Mouse (Mus musculus) G1E (cell line): Measurements from ENCODE around the gene Ntm. TPM values are rescaled to one million over a fixed set of nuclear protein-coding genes. Genes with fewer than 3 reads are reported as not detected.

ENCODE experiments used
- ATAC-seq: 2 replicates; pipeline ENCODE4 v1.8.0; 2016; ENCODE audit warnings: mild to moderate bottlenecking; ENCODE audit not compliant: insufficient number of reproducible peaks, poor library complexity, low FRiP score, severe bottlenecking; ENCODE audit errors: extremely low read depth
- DNase-seq: peaks from one replicate; pipeline ENCODE4 v3.0.0; 2012; ENCODE audit warnings: low spot score
- H3K27me3 ChIP-seq: 2 replicates; pipeline ENCODE4 v1.6.1; 2012; ENCODE audit warnings: mild to moderate bottlenecking, low read length, inconsistent platforms; ENCODE audit not compliant: insufficient read depth
- H3K36me3 ChIP-seq: replicated peaks from 2 replicates; pipeline ENCODE3; 2012; ENCODE audit warnings: mild to moderate bottlenecking, inconsistent platforms
- H3K4me1 ChIP-seq: 2 replicates; pipeline ENCODE4 v1.6.1; 2012; ENCODE audit warnings: low read depth, low read length, inconsistent platforms, mixed read lengths; ENCODE audit not compliant: insufficient read depth
- H3K4me3 ChIP-seq: 2 replicates; pipeline ENCODE4 v1.5.1; 2012; ENCODE audit warnings: low read depth, mild to moderate bottlenecking, inconsistent platforms, low read length, moderate library complexity, mixed read lengths
- H3K9me3 ChIP-seq: replicated peaks from 2 replicates; pipeline ENCODE4 v1.6.1; 2012; ENCODE audit warnings: inconsistent platforms
- CTCF ChIP-seq: IDR thresholded peaks from 2 replicates; pipeline ENCODE4 v1.5.1; 2012; ENCODE audit warnings: low read depth, low read length, inconsistent platforms, mixed read lengths
- GATA1 ChIP-seq: IDR thresholded peaks from 2 replicates; pipeline ENCODE4 v1.6.1; 2012; ENCODE audit warnings: borderline replicate concordance, low read length, inconsistent platforms, mixed read lengths
- GATA2 ChIP-seq: IDR thresholded peaks from 2 replicates; pipeline ENCODE4 v1.6.1; 2012; ENCODE audit warnings: low read depth, low read length, inconsistent platforms, borderline replicate concordance
- POLR2AphosphoS5 ChIP-seq: IDR thresholded peaks from 2 replicates; pipeline ENCODE4 v1.6.1; 2012; ENCODE audit warnings: low read depth, low read length, inconsistent platforms; ENCODE audit not compliant: insufficient replicate concordance
- TAL1 ChIP-seq: conservative IDR thresholded peaks from 2 replicates; pipeline ENCODE4 v1.6.1; 2012; ENCODE audit warnings: low read depth, low read length, inconsistent platforms, mixed read lengths
- polyA plus RNA-seq: library from polyadenylated mRNA; stranded (reverse); fragments of >175 nt; gene quantifications from 2 replicates; pipeline ENCODE4 v1.2.3, GENCODE M21; 2012
- total RNA-seq, 2 experiments: library from RNA; stranded (forward) in 1 of 2; stranded (reverse) in 1 of 2; fragments of 200-1000 nt in 1 of 2; fragments of >200 nt in 1 of 2; fragmentation: Nextera tagmentation in 1 of 2; gene quantifications; 2 replicates each; pipeline ENCODE4 v1.2.3; 2014 to 2017

Ntm gene
- total and polyA plus RNA-seq, 3 experiments: 0.11 TPM; not detected in 2

- no peak overlapping the region for H3K4me3 ChIP-seq
- TF ChIP-seq GATA1 (no peak), POLR2AphosphoS5 (no peak), TAL1 (no peak), GATA2 (no peak), CTCF (no peak)
- H3K9me3 ChIP-seq: no peaks in the 10 kb centered on the region
- no peaks in the 10 kb centered on the region for H3K36me3 ChIP-seq
- no peak for ATAC-seq
- DNase-seq: no peak
- no peaks in the 10 kb centered on the region for H3K27me3 ChIP-seq
- no peaks in the 10 kb centered on the region for H3K4me1 ChIP-seq
Measured at GRCm38 (mm10) chr9:29123828-29124227, 839.1 kb downstream of the Ntm start.

GRCm38 (mm10) chr9:29117561-29118112, 845.3 kb downstream of the Ntm start:
- no peak for ATAC-seq
- TF ChIP-seq CTCF: no peak
- no peak for TF ChIP-seq GATA2
- TF ChIP-seq TAL1: no peak
- TF ChIP-seq POLR2AphosphoS5: no peak
- TF ChIP-seq GATA1: no peak
- no peaks in the 10 kb centered on the region for H3K27me3 ChIP-seq
- peaks cover 2% of the 10 kb centered on the region; the same call in 1 of the 2 replicates for H3K9me3 ChIP-seq
- H3K36me3 ChIP-seq: no peaks in the 10 kb centered on the region
- H3K4me3 ChIP-seq: no peak overlapping the region
- H3K4me1 ChIP-seq: no peaks in the 10 kb centered on the region
- no peak for DNase-seq

- ATAC-seq: no peak
- H3K9me3 ChIP-seq: peaks cover 2% of the 10 kb centered on the region; the same call in 1 of the 2 replicates
- H3K27me3 ChIP-seq: no peaks in the 10 kb centered on the region
- DNase-seq: no peak
- no peak overlapping the region for H3K4me3 ChIP-seq
- no peak for TF ChIP-seq GATA2
- no peak for TF ChIP-seq POLR2AphosphoS5
- no peaks in the 10 kb centered on the region for H3K4me1 ChIP-seq
- no peaks in the 10 kb centered on the region for H3K36me3 ChIP-seq
Measured at GRCm38 (mm10) chr9:29115337-29115736, 847.6 kb downstream of the Ntm start.

- Histone ChIP-seq H3K4me3 (no peak overlapping the region), H3K36me3 (no peaks in the 10 kb centered on the region), H3K9me3 (peaks cover 6% of the 10 kb centered on the region), H3K4me1 (no peaks in the 10 kb centered on the region), H3K27me3 (no peaks in the 10 kb centered on the region)
- ATAC-seq (no peak), DNase-seq (no peak)
- TF ChIP-seq GATA2 (no peak), CTCF (no peak), TAL1 (no peak), GATA1 (no peak), POLR2AphosphoS5 (no peak)
Measured at GRCm38 (mm10) chr9:29106771-29107170, 856.2 kb downstream of the Ntm start.

GRCm38 (mm10) chr9:29104442-29104841, 858.5 kb downstream of the Ntm start:
- DNase-seq (no peak), ATAC-seq (no peak)
- no peaks in the 10 kb centered on the region for H3K27me3 ChIP-seq
- H3K36me3 ChIP-seq: no peaks in the 10 kb centered on the region
- no peak overlapping the region for H3K4me3 ChIP-seq
- no peak for TF ChIP-seq TAL1
- peaks cover 7% of the 10 kb centered on the region for H3K9me3 ChIP-seq
- H3K4me1 ChIP-seq: no peaks in the 10 kb centered on the region

GRCm38 (mm10) chr9:29103993-29104392, 858.9 kb downstream of the Ntm start:
- H3K27me3 ChIP-seq: no peaks in the 10 kb centered on the region
- peaks cover 7% of the 10 kb centered on the region for H3K9me3 ChIP-seq
- H3K4me3 ChIP-seq: no peak overlapping the region
- ATAC-seq (no peak), DNase-seq (no peak)
- no peaks in the 10 kb centered on the region for H3K4me1 ChIP-seq
- no peaks in the 10 kb centered on the region for H3K36me3 ChIP-seq
- TF ChIP-seq GATA1: no peak
- TF ChIP-seq CTCF: no peak
- TF ChIP-seq TAL1: no peak
- no peak for TF ChIP-seq POLR2AphosphoS5
- TF ChIP-seq GATA2: no peak

GRCm38 (mm10) chr9:29100624-29101023, 862.3 kb downstream of the Ntm start:
- DNase-seq (no peak), ATAC-seq (no peak)
- TF ChIP-seq POLR2AphosphoS5: no peak
- no peak for TF ChIP-seq TAL1
- no peak for TF ChIP-seq CTCF
- TF ChIP-seq GATA2: no peak
- no peak for TF ChIP-seq GATA1
- Histone ChIP-seq H3K9me3 (peaks cover 7% of the 10 kb centered on the region), H3K27me3 (no peaks in the 10 kb centered on the region), H3K4me1 (no peaks in the 10 kb centered on the region), H3K4me3 (no peak overlapping the region), H3K36me3 (no peaks in the 10 kb centered on the region)
